Mouse (Mus musculus): Measurements from ENCODE around the gene Slx4ip. TPM values are rescaled to one million over a fixed set of nuclear protein-coding genes. Genes with fewer than 3 reads are reported as not detected.

The Slx4ip gene
- total RNA-seq, 2 experiments from 2014 or later: 7.9 to 15.5 TPM

- ATAC-seq (replicated peaks; ENCODE audit: low FRiP score, poor library complexity, severe bottlenecking): no peak
These were observed 123.4 kb downstream of the Slx4ip start for GRCm38 (mm10) chr2:137014423-137014822.

DNA sequence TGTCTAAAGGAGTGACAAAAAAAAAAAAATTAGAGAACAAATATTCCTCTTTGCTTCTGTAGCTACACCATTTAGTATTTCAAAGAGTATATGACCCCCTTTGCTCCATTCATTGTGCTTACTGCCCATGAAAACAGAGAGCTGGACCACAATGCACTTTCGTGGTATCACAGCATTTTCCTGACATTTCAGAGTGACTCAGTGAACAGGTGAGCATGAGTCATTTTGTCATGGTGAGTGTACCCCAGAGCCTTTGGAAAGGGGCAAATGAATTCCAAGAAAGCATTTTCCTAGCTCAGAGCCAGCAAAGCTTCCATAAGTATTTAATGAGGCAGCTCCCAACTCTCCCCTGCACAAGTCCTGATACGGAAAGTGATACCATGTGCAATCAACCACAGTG is 153.1 kb downstream of the Slx4ip start:
- ATAC-seq (replicated peaks; ENCODE audit: low FRiP score, poor library complexity, severe bottlenecking): no peak

DNA sequence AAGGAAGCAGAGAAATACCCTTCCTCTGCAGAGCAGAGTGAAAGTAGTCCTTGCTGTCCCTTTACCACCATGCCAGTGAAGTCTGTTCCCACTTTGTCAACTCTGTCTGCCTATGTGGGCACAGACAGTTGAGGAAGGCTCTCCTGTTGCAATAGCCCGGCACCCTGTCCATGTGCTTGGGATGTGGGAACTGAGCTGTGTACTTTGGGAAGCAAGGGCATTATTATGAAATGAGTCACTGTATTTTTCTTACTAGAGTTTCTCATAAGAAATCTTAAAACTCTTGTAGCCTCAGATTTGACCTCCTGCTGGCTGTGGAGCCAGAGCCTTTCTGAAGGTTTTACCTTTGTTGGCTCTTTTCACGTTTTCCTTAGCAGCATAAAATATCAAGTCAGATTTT is 158.3 kb downstream of the Slx4ip start:
- ATAC-seq (replicated peaks; ENCODE audit: low FRiP score, poor library complexity, severe bottlenecking): no peak

GRCm38 (mm10) chr2:137049906-137050305 is 158.9 kb downstream of the Slx4ip start:
- ATAC-seq (replicated peaks; ENCODE audit: low FRiP score, poor library complexity, severe bottlenecking): no peak

DNA sequence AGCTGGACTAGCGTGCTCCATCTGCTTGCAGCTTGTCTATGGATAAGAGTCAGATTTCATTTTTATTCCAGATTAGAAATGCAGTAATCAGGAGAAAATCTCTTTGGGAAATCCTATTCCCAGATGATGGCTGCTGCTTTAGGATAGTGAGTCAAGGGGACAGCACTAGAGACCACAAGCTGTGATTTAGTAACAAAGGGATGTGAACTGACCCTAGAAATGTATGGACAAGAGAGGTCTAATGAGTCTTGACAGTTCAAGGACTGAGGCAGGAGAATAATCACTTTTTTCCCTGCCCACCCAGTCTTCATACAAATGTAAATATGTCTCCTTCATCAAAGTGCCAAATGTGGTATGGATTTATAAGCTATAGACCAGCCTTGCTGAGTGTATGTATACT is 172.8 kb downstream of the Slx4ip start:
- ATAC-seq (replicated peaks; ENCODE audit: low FRiP score, poor library complexity, severe bottlenecking): no peak

- ATAC-seq (replicated peaks; ENCODE audit: low FRiP score, poor library complexity, severe bottlenecking): no peak
These were observed 173.5 kb downstream of the Slx4ip start for GRCm38 (mm10) chr2:137064513-137064912.

DNA sequence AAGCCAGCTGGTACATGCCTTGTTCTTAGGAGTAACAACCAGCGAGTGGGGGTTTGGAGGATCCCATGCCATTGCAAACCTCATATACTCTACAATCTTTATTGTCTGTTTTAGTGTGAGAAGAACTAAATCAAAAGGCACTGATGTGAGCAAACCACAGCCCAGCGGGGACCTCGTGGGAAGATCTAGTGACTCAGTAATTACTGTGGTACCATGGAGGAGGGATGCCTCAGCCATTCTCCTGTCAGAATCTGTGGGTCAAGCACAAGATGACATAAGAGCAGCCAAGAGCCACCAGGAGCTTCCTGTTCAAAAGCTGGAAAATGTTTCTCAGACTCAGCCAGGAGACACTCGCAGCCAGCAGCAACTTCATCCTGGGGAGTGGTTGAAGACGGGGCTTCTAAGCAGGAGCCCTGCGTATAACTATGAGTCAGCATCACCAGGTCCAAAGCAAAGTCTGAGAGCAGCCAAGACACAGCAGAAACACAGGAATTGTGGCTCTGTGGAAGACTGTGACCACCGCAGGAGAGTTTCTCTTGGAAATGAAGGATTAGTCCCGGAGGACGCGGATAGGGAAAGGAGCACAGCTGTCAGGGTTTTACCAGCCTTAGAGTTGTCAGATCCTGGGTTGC is 176.6 kb downstream of the Slx4ip start:
- ATAC-seq (replicated peaks; ENCODE audit: low FRiP score, poor library complexity, severe bottlenecking): no peak

DNA sequence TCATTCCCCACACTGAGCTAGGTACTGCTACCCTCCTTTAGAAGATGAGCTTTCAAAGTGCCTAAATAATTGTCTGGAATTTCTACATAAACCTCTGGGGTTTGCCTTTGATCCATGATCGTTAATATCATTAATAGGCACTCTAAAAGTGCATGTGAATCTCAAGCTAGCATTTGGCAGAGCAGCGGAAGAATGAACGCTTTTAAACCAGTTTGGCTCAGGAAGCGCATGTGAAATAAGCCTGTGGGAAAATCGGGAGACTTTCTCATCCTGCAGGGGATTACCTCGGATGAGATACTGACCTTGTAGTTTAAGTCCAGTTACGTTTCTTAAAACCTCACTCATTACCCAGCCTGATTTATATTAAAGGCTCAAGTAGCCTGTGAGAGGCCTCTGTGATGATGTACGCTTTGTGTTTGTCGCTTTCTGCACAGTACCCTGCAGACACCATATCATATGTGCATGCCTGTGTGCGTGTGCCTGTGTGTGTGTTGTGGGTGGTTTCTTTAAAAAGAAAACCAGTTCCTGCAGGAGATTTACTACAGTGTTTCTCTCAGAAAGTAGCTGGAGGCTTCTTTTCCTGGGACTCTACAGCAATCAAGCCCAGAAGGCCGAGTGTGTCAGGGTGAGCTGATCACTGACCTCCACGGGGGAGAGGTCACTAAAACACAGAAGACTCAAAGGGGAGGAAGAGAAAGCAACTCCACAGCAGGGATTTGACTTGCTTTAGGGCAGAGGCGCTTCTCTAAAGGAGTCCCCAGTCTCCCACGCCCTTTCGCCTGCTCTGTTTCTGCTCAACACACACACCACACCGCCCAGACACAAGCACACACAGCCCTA is 182.7 kb downstream of the Slx4ip start:
- no peak for ATAC-seq (replicated peaks; ENCODE audit: low FRiP score, poor library complexity, severe bottlenecking)

GRCm38 (mm10) chr2:137074313-137074620 is 183.2 kb downstream of the Slx4ip start:
- no peak for ATAC-seq (replicated peaks; ENCODE audit: low FRiP score, poor library complexity, severe bottlenecking)

DNA sequence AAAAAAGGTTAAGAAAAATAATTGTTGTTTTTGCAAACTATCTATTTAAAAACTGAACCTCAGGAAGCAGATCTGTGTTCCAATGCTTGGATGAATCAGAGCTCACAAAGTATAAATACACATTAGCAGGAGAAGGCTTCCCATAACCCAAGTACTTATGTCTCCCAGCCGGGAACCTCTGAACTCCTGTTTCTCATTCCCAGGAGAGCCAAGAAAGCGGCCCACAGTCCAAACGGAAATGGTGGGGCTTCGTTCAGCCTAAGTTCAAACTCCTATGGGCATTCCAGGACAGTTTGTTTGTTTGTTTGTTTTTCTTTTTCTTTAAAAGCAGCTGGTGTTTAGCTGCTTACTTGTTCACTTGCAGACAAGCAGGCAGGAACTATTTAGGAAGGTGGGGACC is 187.8 kb downstream of the Slx4ip start:
- no peak for ATAC-seq (replicated peaks; ENCODE audit: low FRiP score, poor library complexity, severe bottlenecking)

GRCm38 (mm10) chr2:137079721-137080320 is 188.8 kb downstream of the Slx4ip start:
- no peak for ATAC-seq (replicated peaks; ENCODE audit: low FRiP score, poor library complexity, severe bottlenecking)

GRCm38 (mm10) chr2:137080468-137080867 is 189.4 kb downstream of the Slx4ip start:
- ATAC-seq (replicated peaks; ENCODE audit: low FRiP score, poor library complexity, severe bottlenecking): no peak

- ATAC-seq (replicated peaks; ENCODE audit: low FRiP score, poor library complexity, severe bottlenecking): no peak
These were observed 190.0 kb downstream of the Slx4ip start for GRCm38 (mm10) chr2:137081001-137081400.

GRCm38 (mm10) chr2:137082896-137083620 is 192.0 kb downstream of the Slx4ip start:
- ATAC-seq (replicated peaks; ENCODE audit: low FRiP score, poor library complexity, severe bottlenecking): no peak

DNA sequence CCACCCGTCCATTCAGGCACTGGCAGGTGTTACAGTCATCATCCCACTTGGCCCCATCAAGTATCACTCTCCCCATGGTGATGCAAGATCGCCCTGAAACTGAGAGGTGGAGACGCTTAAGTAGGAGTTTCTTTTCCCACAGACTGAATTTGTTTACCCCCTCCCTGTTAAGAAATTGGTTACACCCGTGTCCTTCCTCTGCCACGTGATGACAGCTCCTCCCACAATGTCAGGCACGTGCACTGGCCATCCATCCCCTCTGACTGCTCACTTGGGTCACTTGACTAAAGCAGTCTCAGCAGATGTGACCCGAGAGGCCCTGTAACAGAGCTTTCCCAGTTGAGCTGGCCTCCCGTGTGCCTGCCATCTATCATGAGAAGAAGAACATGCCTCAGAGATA is 194.2 kb downstream of the Slx4ip start:
- no peak for ATAC-seq (replicated peaks; ENCODE audit: low FRiP score, poor library complexity, severe bottlenecking)

GRCm38 (mm10) chr2:137086621-137087395 is 195.8 kb downstream of the Slx4ip start:
- no peak for ATAC-seq (replicated peaks; ENCODE audit: low FRiP score, poor library complexity, severe bottlenecking)

GRCm38 (mm10) chr2:137087705-137088104 is 196.7 kb downstream of the Slx4ip start:
- ATAC-seq (replicated peaks; ENCODE audit: low FRiP score, poor library complexity, severe bottlenecking): no peak

DNA sequence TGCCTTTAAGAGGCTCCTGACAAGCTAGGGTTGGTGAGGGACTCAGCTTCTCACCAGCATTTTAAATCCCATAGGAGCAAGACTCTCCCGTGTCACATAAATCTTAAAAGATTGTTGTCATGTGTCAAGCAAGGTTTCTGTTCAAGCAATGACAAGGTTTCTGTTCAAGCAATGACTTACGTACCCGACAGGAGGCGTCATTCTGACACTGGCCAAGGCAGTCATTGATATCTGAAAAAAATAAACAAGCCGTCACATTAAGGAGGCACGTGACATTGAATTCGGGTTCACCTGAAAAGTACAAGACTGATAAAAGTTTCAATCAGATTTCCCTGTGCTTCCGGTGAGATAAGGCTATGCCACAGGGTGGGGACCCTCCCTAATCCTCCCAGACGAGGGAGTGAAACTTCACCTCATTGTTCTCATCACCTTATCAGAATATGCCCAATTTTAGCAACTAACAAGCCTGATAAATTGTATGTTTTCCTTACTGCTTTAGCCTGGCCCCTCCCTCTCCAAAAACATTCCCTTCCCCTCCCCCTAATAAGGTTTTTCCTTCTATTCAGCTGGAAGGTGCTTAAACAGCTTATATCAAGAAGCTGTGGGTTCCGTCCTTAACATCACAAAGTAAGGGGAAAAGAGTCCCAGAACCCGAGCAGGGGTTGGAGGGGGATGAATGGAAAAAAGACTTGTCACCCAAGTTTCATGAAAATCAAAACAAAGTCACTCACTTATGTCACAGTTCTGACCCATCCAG is 200.9 kb downstream of the Slx4ip start:
- ATAC-seq (replicated peaks; ENCODE audit: low FRiP score, poor library complexity, severe bottlenecking): no peak

Measured in erythroid progenitor cell, adult 5-6 weeks (primary cell).